Mouse (Mus musculus): ENCODE data around the gene Cltrn. TPM values are rescaled to one million over a fixed set of nuclear protein-coding genes. Genes with fewer than 3 reads are reported as not detected.

Gene Cltrn
- total RNA-seq, 2 experiments from 2014 or later = not detected

- no peak for DNase-seq (ENCODE audit: low spot score)
- intact Hi-C loops (cut with DNase I) = no loop called here
These were observed 35.3 kb downstream of the Cltrn start for GRCm38 (mm10) chrX:164123942-164124341.

GRCm38 (mm10) chrX:164133531-164133930 is 44.9 kb downstream of the Cltrn start:
- intact Hi-C loops (cut with DNase I) = no loop called here
- DNase-seq (ENCODE audit: low spot score) = no peak

- no peak for DNase-seq (ENCODE audit: low spot score)
- intact Hi-C loops (cut with DNase I) = no loop called here
These were observed 46.7 kb downstream of the Cltrn start for GRCm38 (mm10) chrX:164135304-164135818.

GRCm38 (mm10) chrX:164139032-164139431 is 50.4 kb downstream of the Cltrn start, which contains the start of gene Ace2:
Ace2 (plus strand) TSS chrX:164139332.
- DNase-seq (ENCODE audit: low spot score) = no peak
- intact Hi-C loops (cut with DNase I) = no loop called here

- intact Hi-C loops (cut with DNase I) = no loop called here
These were observed 57.0 kb downstream of the Cltrn start for GRCm38 (mm10) chrX:164145463-164146250.

GRCm38 (mm10) chrX:164152703-164153102 is 64.1 kb downstream of the Cltrn start:
- intact Hi-C loops (cut with DNase I) = no loop called here

More at GRCm38 (mm10) chrX:164145463-164146250, 57.0 kb downstream of the Cltrn start:
- DNase-seq (ENCODE audit: low spot score) = no peak

GRCm38 (mm10) chrX:164153606-164154005 is 65.0 kb downstream of the Cltrn start:
- intact Hi-C loops (cut with DNase I) = no loop called here
- DNase-seq (ENCODE audit: low spot score) = no peak

More at GRCm38 (mm10) chrX:164152703-164153102, 64.1 kb downstream of the Cltrn start:
- DNase-seq (ENCODE audit: low spot score) = no peak

- intact Hi-C loops (cut with DNase I) = no loop called here
- DNase-seq (ENCODE audit: low spot score) = no peak
These were observed 66.0 kb downstream of the Cltrn start for GRCm38 (mm10) chrX:164154594-164154993.

- intact Hi-C loops (cut with DNase I) = no loop called here
- DNase-seq (ENCODE audit: low spot score) = no peak
These were observed 76.1 kb downstream of the Cltrn start for GRCm38 (mm10) chrX:164164681-164165080.

Other genes starting within 250 kb of the Cltrn start
- gene Ap1s2, start 179.8 kb upstream of the Cltrn start, total RNA-seq (2021) = 10 to 100 TPM; 16.9 to 22.8 TPM
- 10 to 100 TPM in 1 of 2 experiments, 1 to 10 TPM in 1; 8.9 to 11.9 TPM for gene Zrsr2, start 130.2 kb upstream of the Cltrn start, total RNA-seq (2021)
- 1 to 10 TPM in 1 of 2 experiments, under 1 TPM in 1; 0.78 to 1.4 TPM for gene Car5b, start 60.8 kb upstream of the Cltrn start, total RNA-seq (2021)
- gene Siah1b, start 12.3 kb upstream of the Cltrn start, total RNA-seq (2021) = 1 to 10 TPM; 3.7 to 4.4 TPM
- 1 to 10 TPM; 1.1 to 1.9 TPM for gene Ace2, start 50.5 kb downstream of the Cltrn start, total RNA-seq (2021)
- 1 to 10 TPM; 2.4 to 3.2 TPM for gene Bmx, start 169.4 kb downstream of the Cltrn start, total RNA-seq (2021)
- 1 to 10 TPM; 3.4 to 3.6 TPM for gene Pir, start 180.5 kb downstream of the Cltrn start, total RNA-seq (2021)